Mouse (Mus musculus) intestine, embryonic 14.5 days (tissue): Measurements from ENCODE around the gene Ccdc57. TPM values are rescaled to one million over a fixed set of nuclear protein-coding genes. Genes with fewer than 3 reads are reported as not detected.
A peak's percentile ranks its signal among the peaks of the same experiment; 100 is the strongest.

ENCODE experiments used
- ATAC-seq: fragments of 200-750 bp; cut with Nextera tagmentation; replicated peaks from 2 replicates; pipeline ENCODE4 v1.8.0; 2017; ENCODE audit warnings: low read depth, moderate number of reproducible peaks, moderate TSS enrichment, moderate library complexity; ENCODE audit not compliant: low FRiP score, low TSS enrichment
- DNase-seq: peaks from one replicate; pipeline ENCODE4 v3.0.0-alpha.2; 2018; ENCODE audit warnings: low spot score
- H3K27ac ChIP-seq: fragments of 300-500 bp; sonication (generic); 2 replicates; pipeline ENCODE4 v1.5.1; 2014; ENCODE audit warnings: low read depth, mild to moderate bottlenecking, control low read depth
- H3K27me3 ChIP-seq: fragments of 300-500 bp; sonication (generic); replicated peaks from 2 replicates; pipeline ENCODE4 v1.6.1; 2014; ENCODE audit warnings: low read length, control low read depth; ENCODE audit not compliant: control insufficient read depth, insufficient read depth
- H3K36me3 ChIP-seq: fragments of 300-500 bp; sonication (generic); 2 replicates; pipeline ENCODE4 v1.6.1; 2014; ENCODE audit warnings: low read length, control low read depth; ENCODE audit not compliant: control insufficient read depth, insufficient read depth
- H3K4me1 ChIP-seq: fragments of 300-500 bp; sonication (generic); replicated peaks from 2 replicates; pipeline ENCODE4 v1.6.1; 2014; ENCODE audit warnings: low read length, control low read depth, mixed read lengths; ENCODE audit not compliant: control insufficient read depth, insufficient read depth
- H3K4me2 ChIP-seq: fragments of 300-500 bp; sonication (generic); 2 replicates; pipeline ENCODE4 v1.6.1; 2014; ENCODE audit warnings: low read length
- H3K4me3 ChIP-seq: fragments of 300-500 bp; sonication (generic); 2 replicates; pipeline ENCODE4 v1.5.1; 2014; ENCODE audit warnings: low read depth, low read length, control low read depth, mixed read lengths
- H3K9ac ChIP-seq: fragments of 300-500 bp; sonication (generic); 2 replicates; pipeline ENCODE4 v1.6.1; 2014; ENCODE audit warnings: mild to moderate bottlenecking, low read length
- H3K9me3 ChIP-seq: fragments of 300-500 bp; sonication (generic); 2 replicates; pipeline ENCODE4 v1.6.1; 2016; ENCODE audit warnings: low read length, control low read depth; ENCODE audit not compliant: control insufficient read depth
- WGBS: fragments of 180-500 bp; shearing (Covaris S2); extraction: QIAGEN DNeasy Blood & Tissue Kit; methylation state at CpG from one replicate; pipeline ENCODE4 v1.1.7; 2014; 5-methylcytosine and 5-hydroxymethylcytosine counted together
- polyA plus RNA-seq: library from polyadenylated mRNA; unstranded; fragments of >200 nt; fragmentation: Nextera tagmentation; extraction: Ambion mirVana; gene quantifications from 2 replicates; pipeline ENCODE4 v1.2.1, GENCODE M21; 2014

Ccdc57 gene
- polyA plus RNA-seq, 1 experiment from 2014 or later: 5.9 TPM

GRCm38 (mm10) chr11:120800061-120800904 is 132.4 kb downstream of the Ccdc57 start:
- DNase-seq (peak; percentile 95), ATAC-seq (peak; percentile 65)
- Histone ChIP-seq H3K4me3 (no peak overlapping the region), H3K4me2 (peak overlapping the region; percentile 20; the same call in 1 of the 2 replicates), H3K36me3 (peaks cover 3% of the 10 kb centered on the region; the same call in 1 of the 2 replicates), H3K27ac (0 out of 2 replicates have a peak overlapping the region, but pooled peaks have one; percentile 7), H3K9ac (0 out of 2 replicates have a peak overlapping the region, but pooled peaks have one; percentile 7), H3K27me3 (no peaks in the 10 kb centered on the region), H3K9me3 (no peaks in the 10 kb centered on the region), H3K4me1 (peaks cover 14% of the 10 kb centered on the region)
- WGBS: 10% methylated on average over 10 of the region's 10 CpGs

GRCm38 (mm10) chr11:120799316-120799890 is 133.3 kb downstream of the Ccdc57 start:
- H3K9ac ChIP-seq: no peak overlapping the region
- H3K27ac ChIP-seq: no peak overlapping the region; the same call in 1 of the 2 replicates
- peak overlapping the region; percentile 20; the same call in 1 of the 2 replicates for H3K4me2 ChIP-seq
- H3K9me3 ChIP-seq: no peaks in the 10 kb centered on the region
- no peak for DNase-seq
- H3K36me3 ChIP-seq: no peaks in the 10 kb centered on the region
- H3K4me3 ChIP-seq: no peak overlapping the region
- WGBS: 72% methylated on average over 6 of the region's 6 CpGs
- H3K4me1 ChIP-seq: peaks cover 17% of the 10 kb centered on the region
- no peak for ATAC-seq
- H3K27me3 ChIP-seq: no peaks in the 10 kb centered on the region

- no peak overlapping the region for H3K4me3 ChIP-seq
- H3K27me3 ChIP-seq: no peaks in the 10 kb centered on the region
- no peaks in the 10 kb centered on the region for H3K9me3 ChIP-seq
- H3K9ac ChIP-seq: no peak overlapping the region
- no peak overlapping the region for H3K27ac ChIP-seq
- no peak for ATAC-seq
- no peak for DNase-seq
- WGBS: 80% methylated on average over 3 of the region's 3 CpGs
- no peak overlapping the region for H3K4me2 ChIP-seq
- peaks cover 10% of the 10 kb centered on the region for H3K36me3 ChIP-seq
- peaks cover 17% of the 10 kb centered on the region for H3K4me1 ChIP-seq
These were observed 134.4 kb downstream of the Ccdc57 start for GRCm38 (mm10) chr11:120798244-120798643.

- Histone ChIP-seq H3K9ac (peak overlapping the region; percentile 94; the same call in 1 of the 2 replicates), H3K36me3 (peaks cover 27% of the 10 kb centered on the region), H3K4me3 (peak overlapping the region; percentile 80), H3K27ac (peak overlapping the region; percentile 65; the same call in 1 of the 2 replicates), H3K9me3 (no peaks in the 10 kb centered on the region), H3K27me3 (no peaks in the 10 kb centered on the region), H3K4me1 (peaks cover 17% of the 10 kb centered on the region), H3K4me2 (peak overlapping the region; percentile 98)
- WGBS: 27% methylated on average over 8 of the region's 8 CpGs
- no peak; the same call in 1 of the 2 replicates for ATAC-seq
- no peak for DNase-seq
These were observed 136.1 kb downstream of the Ccdc57 start for GRCm38 (mm10) chr11:120796614-120796946.

GRCm38 (mm10) chr11:120795756-120796613 is 136.7 kb downstream of the Ccdc57 start, which contains the start of gene Dus1l:
TSS of gene Dus1l (minus strand) at chr11:120796403.
- peak within 1 kb of the TSS; percentile 80 for H3K4me3 ChIP-seq
- peak within 1 kb of the TSS; percentile 65 for H3K27ac ChIP-seq
- ATAC-seq: peak; percentile 91
- H3K36me3 ChIP-seq: peaks cover 33% of the 10 kb centered on the region
- H3K4me1 ChIP-seq: peaks cover 17% of the 10 kb centered on the region
- no peaks in the 10 kb centered on the region for H3K27me3 ChIP-seq
- H3K9ac ChIP-seq: peak within 1 kb of the TSS; percentile 94
- 1% methylated on average over 59 of the region's 59 CpGs for WGBS
- peak; percentile 100 for DNase-seq
- H3K9me3 ChIP-seq: no peaks in the 10 kb centered on the region
- peak within 1 kb of the TSS; percentile 98 for H3K4me2 ChIP-seq

GRCm38 (mm10) chr11:120792652-120793051 is 140.0 kb downstream of the Ccdc57 start:
- Histone ChIP-seq H3K9ac (no peak overlapping the region), H3K4me2 (no peak overlapping the region), H3K9me3 (no peaks in the 10 kb centered on the region), H3K4me1 (peaks cover 8% of the 10 kb centered on the region), H3K27ac (no peak overlapping the region), H3K36me3 (peaks cover 64% of the 10 kb centered on the region), H3K27me3 (no peaks in the 10 kb centered on the region), H3K4me3 (no peak overlapping the region)
- no peak for DNase-seq
- 92% methylated on average over 9 of the region's 9 CpGs for WGBS
- no peak for ATAC-seq

GRCm38 (mm10) chr11:120789810-120790209 is 142.9 kb downstream of the Ccdc57 start:
- Histone ChIP-seq H3K4me3 (no peak overlapping the region), H3K9ac (no peak overlapping the region), H3K27ac (no peak overlapping the region), H3K4me1 (peaks cover 6% of the 10 kb centered on the region), H3K9me3 (no peaks in the 10 kb centered on the region), H3K27me3 (no peaks in the 10 kb centered on the region), H3K36me3 (peaks cover 85% of the 10 kb centered on the region), H3K4me2 (no peak overlapping the region)
- no peak for ATAC-seq
- DNase-seq: no peak
- WGBS: 87% methylated on average over 3 of the region's 3 CpGs

GRCm38 (mm10) chr11:120789355-120789754 is 143.3 kb downstream of the Ccdc57 start:
- WGBS: 90% methylated on average over 4 of the region's 4 CpGs
- H3K4me2 ChIP-seq: no peak overlapping the region
- no peak overlapping the region for H3K9ac ChIP-seq
- H3K4me1 ChIP-seq: peaks cover 6% of the 10 kb centered on the region
- no peak for DNase-seq
- peaks cover 85% of the 10 kb centered on the region for H3K36me3 ChIP-seq
- no peak overlapping the region for H3K27ac ChIP-seq
- H3K4me3 ChIP-seq: no peak overlapping the region
- ATAC-seq: no peak
- no peaks in the 10 kb centered on the region for H3K27me3 ChIP-seq
- H3K9me3 ChIP-seq: no peaks in the 10 kb centered on the region
